In genomic region chr7:63586184-63586870, GRCm38 (mm10) we compare ENCODE assay signal across 10 mouse cellular contexts.
DNase-seq lines count a peak whose midpoint lies in the region; ATAC-seq and TF ChIP-seq lines count a peak whose summit lies in the region.
"Had no signal": no experiment of that assay in that cellular context is flagged by ENCODE, and none has a peak within 500 bp of the region (broad histone marks: within the 10 kb centered on the region; RNA-seq: fewer than 3 reads in every experiment).

No protein-coding gene starts in this region.

- H3K4me3 ChIP-seq in hindbrain, embryonic 11.5 days (ENCODE audit: low read depth, low read length) = no peak overlapping the region
- no peak overlapping the region for H3K4me3 ChIP-seq in hindbrain, embryonic 10.5 days
- no peak overlapping the region for H3K4me3 ChIP-seq in cerebellum, adult 2 months (replicated peaks; ENCODE audit: insufficient read depth, low read depth, low read length)
- no peak overlapping the region for H3K4me3 ChIP-seq in forebrain, postnatal 0 days (ENCODE audit: low read depth, low read length)

- no peak overlapping the region for H3K4me2 ChIP-seq in hindbrain, embryonic 11.5 days (replicated peaks; ENCODE audit: low read depth, low read length)
- no peak overlapping the region for H3K4me2 ChIP-seq in forebrain, postnatal 0 days (ENCODE audit: low read depth)

- peak; percentile 63 for ATAC-seq in hindbrain, embryonic 11.5 days (ENCODE audit: low FRiP score)
- ATAC-seq in forebrain, postnatal 0 days = 0 out of 2 replicates have a peak, but pooled peaks have one; percentile 47
- ATAC-seq: inflammation-experienced regulatory T-cells, adult 6 months had no signal

- H3K27me3 ChIP-seq in hindbrain, embryonic 11.5 days (ENCODE audit: control insufficient read depth, insufficient read depth, low read length) = no peaks in the 10 kb centered on the region
- H3K27me3 ChIP-seq in hindbrain, embryonic 10.5 days (ENCODE audit: insufficient read depth, poor library complexity, severe bottlenecking) = no peaks in the 10 kb centered on the region
- no peaks in the 10 kb centered on the region for H3K27me3 ChIP-seq in cerebellum, adult 2 months (ENCODE audit: control insufficient read depth, insufficient read depth, low read length)
- H3K27me3 ChIP-seq in forebrain, postnatal 0 days (ENCODE audit: insufficient read depth, low read length) = no peaks in the 10 kb centered on the region

- no peaks in the 10 kb centered on the region for H3K36me3 ChIP-seq in hindbrain, embryonic 11.5 days (ENCODE audit: control insufficient read depth, insufficient read depth, low read length)
- no peaks in the 10 kb centered on the region for H3K36me3 ChIP-seq in hindbrain, embryonic 10.5 days
- H3K36me3 ChIP-seq in forebrain, postnatal 0 days (ENCODE audit: insufficient read depth) = no peaks in the 10 kb centered on the region

- no peak for DNase-seq in hindbrain, embryonic 11.5 days (ENCODE audit: low spot score)
- no peak for DNase-seq in hindbrain, embryonic 10.5 days (ENCODE audit: low spot score)
- peak; percentile 45 for DNase-seq in 3T3-L1 (ENCODE audit: low read depth, low spot score)
- DNase-seq in cerebellum, adult 2 months = peak; percentile 81 to 84
- peak; percentile 21 for DNase-seq in forebrain, postnatal 0 days
- no peak for DNase-seq in urinary bladder, postnatal 36 days (ENCODE audit: low spot score in 2 of 2)
- DNase-seq in urinary bladder, postnatal 14 days (ENCODE audit: low spot score) = no peak
- no peak for DNase-seq in urinary bladder, adult 18-20 months (ENCODE audit: low spot score in 2 of 2)

- WGBS in hindbrain, embryonic 11.5 days = 61% methylated on average over 2 of the region's 2 CpGs
- WGBS in hindbrain, embryonic 10.5 days = 53% methylated on average over 2 of the region's 2 CpGs
- WGBS in cerebellum, adult 2 months = 49% methylated on average over 2 of the region's 2 CpGs
- 58% methylated on average over 2 of the region's 2 CpGs for WGBS in forebrain, postnatal 0 days

- no peak overlapping the region for H3K27ac ChIP-seq in hindbrain, embryonic 11.5 days (ENCODE audit: low read depth, low read length)
- no peak overlapping the region for H3K27ac ChIP-seq in hindbrain, embryonic 10.5 days
- no peak overlapping the region for H3K27ac ChIP-seq in cerebellum, adult 2 months (ENCODE audit: insufficient read depth, low read length)
- H3K27ac ChIP-seq in forebrain, postnatal 0 days (ENCODE audit: low read depth, low read length) = no peak overlapping the region
- H3K27ac ChIP-seq: liver, embryonic 14.5 days had no signal

- no peak for TF ChIP-seq POLR2A in cerebellum, adult 2 months (IDR thresholded peaks at IDR 0.05; ENCODE audit: borderline replicate concordance, insufficient read depth, low read length)

- no peak overlapping the region for H3K9ac ChIP-seq in hindbrain, embryonic 11.5 days (ENCODE audit: low read depth, low read length)
- no peak overlapping the region for H3K9ac ChIP-seq in forebrain, postnatal 0 days
- H3K9ac ChIP-seq: liver, embryonic 14.5 days had no signal

- TF ChIP-seq CTCF in cerebellum, adult 2 months (IDR thresholded peaks at IDR 0.05; ENCODE audit: borderline replicate concordance, insufficient read depth, low read depth, low read length) = peak; percentile 86
- peak; percentile 41 for TF ChIP-seq CTCF in forebrain, postnatal 0 days (IDR thresholded peaks at IDR 0.05; ENCODE audit: low read depth)

- no peaks in the 10 kb centered on the region for H3K9me3 ChIP-seq in hindbrain, embryonic 11.5 days (ENCODE audit: control insufficient read depth, low read length)
- no peaks in the 10 kb centered on the region for H3K9me3 ChIP-seq in hindbrain, embryonic 10.5 days
- no peaks in the 10 kb centered on the region for H3K9me3 ChIP-seq in forebrain, postnatal 0 days (ENCODE audit: low read length)

- H3K4me1 ChIP-seq in hindbrain, embryonic 11.5 days (replicated peaks; ENCODE audit: control insufficient read depth, insufficient read depth, low read length) = no peaks in the 10 kb centered on the region
- no peaks in the 10 kb centered on the region for H3K4me1 ChIP-seq in hindbrain, embryonic 10.5 days (replicated peaks)
- peaks cover 26% of the 10 kb centered on the region for H3K4me1 ChIP-seq in cerebellum, adult 2 months (ENCODE audit: control insufficient read depth, insufficient read depth, low read length)
- no peaks in the 10 kb centered on the region for H3K4me1 ChIP-seq in forebrain, postnatal 0 days (ENCODE audit: insufficient read depth)

Comparison
In these comparisons a context has a peak if more than half of its experiments do, and no peak if none do; other contexts are left out.
1. DNase-seq: peak in 3T3-L1 (single experiment), cerebellum, adult 2 months (2 of 2) and forebrain, postnatal 0 days (single experiment); none in hindbrain, embryonic 11.5 days (single experiment), hindbrain, embryonic 10.5 days (single experiment), urinary bladder, postnatal 36 days (0 of 2), urinary bladder, postnatal 14 days (single experiment) and urinary bladder, adult 18-20 months (0 of 2).